Mouse (Mus musculus) hindbrain, embryonic 10.5 days (tissue): ENCODE measurements at regions not wholly inside any gene's neighbourhood (a gene's known extent, or its start where the extent isn't known, plus 50 kb on each side); places are given as distances from the start of the nearest gene placed in this dataset.

Source experiments
- DNase-seq: peaks from one replicate; pipeline ENCODE4 v3.0.0-alpha.2; 2017; ENCODE audit warnings: low spot score
- H3K27ac ChIP-seq: fragments of 300-500 bp; sonication (generic); 2 replicates; pipeline ENCODE4 v1.5.1; 2016; ENCODE audit warnings: mild to moderate bottlenecking, moderate library complexity
- H3K27me3 ChIP-seq: fragments of 300-500 bp; sonication (generic); 2 replicates; pipeline ENCODE4 v1.6.1; 2016; ENCODE audit warnings: mild to moderate bottlenecking; ENCODE audit not compliant: poor library complexity, insufficient read depth, severe bottlenecking
- H3K36me3 ChIP-seq: fragments of 300-500 bp; sonication (generic); 2 replicates; pipeline ENCODE4 v1.6.1; 2016; ENCODE audit warnings: mild to moderate bottlenecking, moderate library complexity
- H3K4me1 ChIP-seq: fragments of 300-500 bp; sonication (generic); replicated peaks from 2 replicates; pipeline ENCODE4 v1.6.1; 2016; ENCODE audit warnings: mild to moderate bottlenecking
- H3K4me3 ChIP-seq: fragments of 300-500 bp; sonication (generic); 2 replicates; pipeline ENCODE4 v1.5.1; 2016; ENCODE audit warnings: mild to moderate bottlenecking, moderate library complexity
- H3K9me3 ChIP-seq: fragments of 300-500 bp; sonication (generic); 2 replicates; pipeline ENCODE4 v1.6.1; 2016; ENCODE audit warnings: mild to moderate bottlenecking, moderate library complexity
- WGBS: fragments of 180-500 bp; shearing (Covaris S2); methylation state at CpG from one replicate; pipeline ENCODE4 v1.1.7; 2016; 5-methylcytosine and 5-hydroxymethylcytosine counted together

GRCm38 (mm10) chr5:82288069-82288845 lies 1066.7 kb downstream of the Tecrl start:
- H3K4me1 ChIP-seq: no peaks in the 10 kb centered on the region
- H3K9me3 ChIP-seq: no peaks in the 10 kb centered on the region
- DNase-seq: no peak
- 87% methylated on average over 5 of the region's 5 CpGs for WGBS
- H3K4me3 ChIP-seq: no peak overlapping the region
- H3K27ac ChIP-seq: no peak overlapping the region
- H3K36me3 ChIP-seq: no peaks in the 10 kb centered on the region
- H3K27me3 ChIP-seq: no peaks in the 10 kb centered on the region

- Histone ChIP-seq H3K9me3 (no peaks in the 10 kb centered on the region), H3K36me3 (no peaks in the 10 kb centered on the region), H3K27me3 (no peaks in the 10 kb centered on the region), H3K27ac (no peak overlapping the region), H3K4me1 (no peaks in the 10 kb centered on the region), H3K4me3 (no peak overlapping the region)
- DNase-seq: no peak
- 88% methylated on average over 3 of the region's 3 CpGs for WGBS
These were observed 1101.5 kb downstream of the Tecrl start for GRCm38 (mm10) chr5:82253356-82254104.

GRCm38 (mm10) chr5:82226329-82226728 lies 1128.7 kb downstream of the Tecrl start:
- Histone ChIP-seq H3K27ac (no peak overlapping the region), H3K36me3 (no peaks in the 10 kb centered on the region), H3K9me3 (no peaks in the 10 kb centered on the region), H3K4me3 (no peak overlapping the region), H3K4me1 (no peaks in the 10 kb centered on the region), H3K27me3 (no peaks in the 10 kb centered on the region)
- 89% methylated on average over 3 of the region's 3 CpGs for WGBS
- DNase-seq: no peak

GRCm38 (mm10) chr5:82223622-82224021 lies 1131.4 kb downstream of the Tecrl start:
- no peak overlapping the region for H3K27ac ChIP-seq
- H3K4me1 ChIP-seq: no peaks in the 10 kb centered on the region
- H3K36me3 ChIP-seq: no peaks in the 10 kb centered on the region
- H3K4me3 ChIP-seq: no peak overlapping the region
- DNase-seq: no peak
- H3K9me3 ChIP-seq: no peaks in the 10 kb centered on the region
- H3K27me3 ChIP-seq: no peaks in the 10 kb centered on the region
- WGBS: 91% methylated on average over 2 of the region's 2 CpGs

GRCm38 (mm10) chr5:82203606-82204005 lies 1151.4 kb downstream of the Tecrl start:
- Histone ChIP-seq H3K27me3 (no peaks in the 10 kb centered on the region), H3K4me3 (no peak overlapping the region), H3K9me3 (no peaks in the 10 kb centered on the region), H3K4me1 (no peaks in the 10 kb centered on the region), H3K36me3 (no peaks in the 10 kb centered on the region), H3K27ac (no peak overlapping the region)
- DNase-seq: no peak
- WGBS: 91% methylated on average over 3 of the region's 3 CpGs
